Mouse (Mus musculus) ZHBTc4 (cell line): ENCODE measurements around the gene Xdh.
A peak's percentile ranks its signal among the peaks of the same experiment; 100 is the strongest.
"Not testable (repeated sequence)": the region's sequence is repeated elsewhere in the genome, so short reads cannot be mapped to it uniquely, and the experiment has no call there.

Source experiments
- DNase-seq: peaks from one replicate; pipeline ENCODE4 v3.0.0-alpha.2; 2011; ENCODE audit warnings: low read depth, low spot score

Gene Xdh

GRCm38 (mm10) chr17:73882194-73882593 lies 67.8 kb downstream of the Xdh start:
- peak; percentile 50 for DNase-seq

GRCm38 (mm10) chr17:73881295-73881694 lies 68.7 kb downstream of the Xdh start:
- DNase-seq = no peak

- DNase-seq = no peak
Observed at GRCm38 (mm10) chr17:73880286-73880685, 69.7 kb downstream of the Xdh start.

GRCm38 (mm10) chr17:73879262-73879916 lies 70.6 kb downstream of the Xdh start:
- DNase-seq = peak; percentile 54

GRCm38 (mm10) chr17:73875674-73876073 lies 74.3 kb downstream of the Xdh start:
- DNase-seq = no peak

- DNase-seq = no peak
Observed at GRCm38 (mm10) chr17:73875268-73875667, 74.7 kb downstream of the Xdh start.

GRCm38 (mm10) chr17:73870956-73871605 lies 78.9 kb downstream of the Xdh start:
- no peak for DNase-seq

GRCm38 (mm10) chr17:73869008-73869685 lies 80.8 kb downstream of the Xdh start:
- no peak for DNase-seq

- DNase-seq = no peak
Observed at GRCm38 (mm10) chr17:73853717-73854116, 96.3 kb downstream of the Xdh start.

- DNase-seq = no peak
Observed at GRCm38 (mm10) chr17:73853041-73853440, 97.0 kb downstream of the Xdh start.

- no peak for DNase-seq
Observed at GRCm38 (mm10) chr17:73847399-73847798, 102.6 kb downstream of the Xdh start.

GRCm38 (mm10) chr17:73845632-73846031 lies 104.4 kb downstream of the Xdh start:
- no peak for DNase-seq

GRCm38 (mm10) chr17:73842963-73843362 lies 107.0 kb downstream of the Xdh start:
- no peak for DNase-seq

- not testable (repeated sequence) for DNase-seq
Observed at GRCm38 (mm10) chr17:73839876-73840275, 110.1 kb downstream of the Xdh start.

- no peak for DNase-seq
Observed at GRCm38 (mm10) chr17:73839086-73839835, 110.7 kb downstream of the Xdh start.

- DNase-seq = no peak
Observed at GRCm38 (mm10) chr17:73837244-73837643, 112.8 kb downstream of the Xdh start.

- no peak for DNase-seq
Observed at GRCm38 (mm10) chr17:73836601-73837000, 113.4 kb downstream of the Xdh start.
